1 mouse cellular context compared by ENCODE assay signal in genomic region chr7:4003996-4004395, GRCm38 (mm10). TPM values are rescaled to one million over a fixed set of nuclear protein-coding genes. Genes with fewer than 3 reads are reported as not detected.
"Had no signal": no experiment of that assay in that cellular context is flagged by ENCODE, and none has a peak within 500 bp of the region (broad histone marks: within the 10 kb centered on the region; RNA-seq: fewer than 3 reads in every experiment).

No protein-coding gene starts in this region.

RNA-seq across cellular contexts. Expression of gene Lair1, which starts 59.0 kb away (rescaled TPM):
- polyA plus RNA-seq: erythroblast, embryonic 14.5 days had no signal
